Comparison of ENCODE assay signal across 10 mouse cellular contexts in genomic region chr2:27770205-27770604, GRCm38 (mm10).
DNase-seq lines count a peak whose midpoint lies in the region; ATAC-seq lines count a peak whose summit lies in the region.
"Had no signal": no experiment of that assay in that cellular context is flagged by ENCODE, and none has a peak within 500 bp of the region (broad histone marks: within the 10 kb centered on the region; RNA-seq: fewer than 3 reads in every experiment).

No protein-coding gene starts in this region.

- H3K27ac ChIP-seq in heart, embryonic 11.5 days (ENCODE audit: low read depth, low read length): no peak overlapping the region
- H3K27ac ChIP-seq in embryonic facial prominence, embryonic 11.5 days (replicated peaks; ENCODE audit: low read depth, low read length): no peak overlapping the region
- H3K27ac ChIP-seq in intestine, embryonic 16.5 days (ENCODE audit: low read length): no peak overlapping the region
- H3K27ac ChIP-seq: embryonic facial prominence, embryonic 15.5 days; limb, embryonic 15.5 days had no signal

- no peaks in the 10 kb centered on the region for H3K36me3 ChIP-seq in heart, embryonic 11.5 days (ENCODE audit: control insufficient read depth, insufficient read depth, low read length)
- H3K36me3 ChIP-seq in embryonic facial prominence, embryonic 11.5 days (replicated peaks; ENCODE audit: control insufficient read depth, insufficient read depth, low read depth, low read length): no peaks in the 10 kb centered on the region
- no peaks in the 10 kb centered on the region for H3K36me3 ChIP-seq in intestine, embryonic 16.5 days (ENCODE audit: control insufficient read depth, insufficient read depth, low read length)
- H3K36me3 ChIP-seq: embryonic facial prominence, embryonic 15.5 days; limb, embryonic 15.5 days had no signal

- ATAC-seq in heart, embryonic 11.5 days (replicated peaks; ENCODE audit: insufficient number of reproducible peaks, low FRiP score, low TSS enrichment): no peak
- ATAC-seq in embryonic facial prominence, embryonic 11.5 days (replicated peaks; ENCODE audit: insufficient number of reproducible peaks, low FRiP score, low TSS enrichment, low read depth): no peak
- ATAC-seq in intestine, embryonic 16.5 days: no peak

- WGBS in heart, embryonic 11.5 days (ENCODE audit: insufficient replicate concordance): 5% methylated on average over 4 of the region's 4 CpGs
- under 1% methylated on average over 4 of the region's 4 CpGs for WGBS in embryonic facial prominence, embryonic 11.5 days
- WGBS in intestine, embryonic 16.5 days: 1% methylated on average over 4 of the region's 4 CpGs

- intact Hi-C loops in left cerebral cortex, postnatal 36 days (cut with DNase I): loop anchor here (2.0 to 5.0 kb wide), 5 partner anchors 117 to 432 kb away; partner anchors contain the start of gene Col5a1

- H3K27me3 ChIP-seq in heart, embryonic 11.5 days (ENCODE audit: control insufficient read depth, insufficient read depth, low read length): no peaks in the 10 kb centered on the region; the same call in 1 of the 2 replicates
- H3K27me3 ChIP-seq in embryonic facial prominence, embryonic 11.5 days (ENCODE audit: control insufficient read depth, insufficient read depth, low read length): no peaks in the 10 kb centered on the region
- H3K27me3 ChIP-seq in intestine, embryonic 16.5 days (replicated peaks; ENCODE audit: control insufficient read depth, insufficient read depth, low read length): no peaks in the 10 kb centered on the region
- H3K27me3 ChIP-seq: embryonic facial prominence, embryonic 15.5 days; limb, embryonic 15.5 days had no signal

- peak; percentile 91 for DNase-seq in heart, adult 11 months
- peak; percentile 71 for DNase-seq in A20 (ENCODE audit: low read depth, low spot score)
- peak; percentile 80 for DNase-seq in adrenal gland, postnatal 14 days
- peak; percentile 84 for DNase-seq in embryonic facial prominence, embryonic 11.5 days (ENCODE audit: low spot score)
- DNase-seq in left cerebral cortex, postnatal 36 days (ENCODE audit: low spot score in 2 of 2): peak; percentile 36 to 60
- peak; percentile 67 for DNase-seq in naive thymus-derived CD4-positive, alpha-beta T cell, adult 2 months (ENCODE audit: low read depth)

- H3K4me3 ChIP-seq in heart, embryonic 11.5 days (ENCODE audit: low read depth, low read length): no peak overlapping the region
- no peak overlapping the region for H3K4me3 ChIP-seq in embryonic facial prominence, embryonic 11.5 days (ENCODE audit: low read depth, low read length)
- no peak overlapping the region for H3K4me3 ChIP-seq in intestine, embryonic 16.5 days (ENCODE audit: low read length)
- H3K4me3 ChIP-seq: embryonic facial prominence, embryonic 15.5 days; limb, embryonic 15.5 days had no signal

- H3K9me3 ChIP-seq in heart, embryonic 11.5 days (replicated peaks; ENCODE audit: control insufficient read depth, low read length): no peaks in the 10 kb centered on the region
- H3K9me3 ChIP-seq in embryonic facial prominence, embryonic 11.5 days (replicated peaks; ENCODE audit: control insufficient read depth, low read length): no peaks in the 10 kb centered on the region
- H3K9me3 ChIP-seq in intestine, embryonic 16.5 days (ENCODE audit: control insufficient read depth, low read length): no peaks in the 10 kb centered on the region
- H3K9me3 ChIP-seq: embryonic facial prominence, embryonic 15.5 days; limb, embryonic 15.5 days had no signal

- no peak overlapping the region for H3K9ac ChIP-seq in heart, embryonic 11.5 days (ENCODE audit: low read depth, low read length)
- no peak overlapping the region for H3K9ac ChIP-seq in embryonic facial prominence, embryonic 11.5 days (replicated peaks; ENCODE audit: low read length)
- H3K9ac ChIP-seq in intestine, embryonic 16.5 days (ENCODE audit: low read depth, low read length): no peak overlapping the region
- H3K9ac ChIP-seq: embryonic facial prominence, embryonic 15.5 days; limb, embryonic 15.5 days had no signal

- H3K4me1 ChIP-seq in heart, embryonic 11.5 days (ENCODE audit: control insufficient read depth, insufficient read depth, low read length): peaks cover 21% of the 10 kb centered on the region
- H3K4me1 ChIP-seq in embryonic facial prominence, embryonic 11.5 days (ENCODE audit: control insufficient read depth, insufficient read depth, low read length): peaks cover 15% of the 10 kb centered on the region
- H3K4me1 ChIP-seq in intestine, embryonic 16.5 days (ENCODE audit: control insufficient read depth, insufficient read depth, low read length): peaks cover 16% of the 10 kb centered on the region

- no peak overlapping the region for H3K4me2 ChIP-seq in heart, embryonic 11.5 days
- no peak overlapping the region for H3K4me2 ChIP-seq in embryonic facial prominence, embryonic 11.5 days (ENCODE audit: low read depth, low read length)
- H3K4me2 ChIP-seq in intestine, embryonic 16.5 days (ENCODE audit: low read depth, low read length): no peak overlapping the region
- H3K4me2 ChIP-seq: embryonic facial prominence, embryonic 15.5 days; limb, embryonic 15.5 days had no signal
